Comparison of ENCODE assay signal across 7 mouse cellular contexts in the genomic region with DNA sequence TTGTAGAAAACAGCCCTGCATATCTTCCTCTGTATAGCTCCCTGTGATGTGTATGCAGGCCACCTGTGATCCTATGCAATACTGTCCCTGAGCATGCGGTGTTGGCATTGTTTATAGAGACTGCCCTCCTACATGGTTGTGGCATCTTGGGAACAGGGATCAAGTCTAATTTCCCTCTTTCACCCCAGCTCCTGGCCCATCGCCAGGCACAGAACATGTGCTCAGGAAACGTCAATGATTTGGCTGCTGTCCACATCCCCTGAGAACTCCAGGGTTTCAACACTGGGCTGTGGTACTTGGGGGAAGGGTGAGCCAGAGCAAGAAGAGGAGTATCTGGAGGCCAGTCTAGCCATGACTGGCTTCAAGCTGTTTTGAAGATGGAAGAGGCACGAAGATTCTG.
DNase-seq lines count a peak whose midpoint lies in the region; ATAC-seq lines count a peak whose summit lies in the region.

No protein-coding gene starts in this region.

- H3K4me3 ChIP-seq in brown adipose tissue, adult 24 weeks (ENCODE audit: insufficient read depth, low read depth, low read length), result no peak overlapping the region
- no peak overlapping the region for H3K4me3 ChIP-seq in hindbrain, embryonic 14.5 days (replicated peaks; ENCODE audit: low read length)

- H3K27ac ChIP-seq in brown adipose tissue, adult 24 weeks (replicated peaks; ENCODE audit: low read depth, low read length), result peak overlapping the region; percentile 92
- peak overlapping the region; percentile 75 for H3K27ac ChIP-seq in hindbrain, embryonic 14.5 days

- WGBS in hindbrain, embryonic 14.5 days, result 16% methylated on average over 4 of the region's 4 CpGs

- H3K9ac ChIP-seq in hindbrain, embryonic 14.5 days, result no peak overlapping the region

- H3K36me3 ChIP-seq in hindbrain, embryonic 14.5 days (replicated peaks; ENCODE audit: control insufficient read depth, insufficient read depth), result no peaks in the 10 kb centered on the region

- peak; percentile 63; the same call in 1 of the 2 replicates for ATAC-seq in hindbrain, embryonic 14.5 days (ENCODE audit: low FRiP score)
- ATAC-seq in activated CD4-positive, CD25-positive, alpha-beta regulatory T cell, adult 4 months, result no peak

- peak overlapping the region; percentile 72; the same call in 1 of the 2 replicates for H3K4me2 ChIP-seq in hindbrain, embryonic 14.5 days (replicated peaks)

- H3K27me3 ChIP-seq in hindbrain, embryonic 14.5 days (ENCODE audit: control insufficient read depth, insufficient read depth, low read length), result peaks cover 53% of the 10 kb centered on the region

- H3K4me1 ChIP-seq in brown adipose tissue, adult 24 weeks (ENCODE audit: control insufficient read depth, insufficient read depth, insufficient read length, low read length), result peaks cover 20% of the 10 kb centered on the region
- H3K4me1 ChIP-seq in hindbrain, embryonic 14.5 days (replicated peaks; ENCODE audit: control insufficient read depth, insufficient read depth, low read length), result peaks cover 24% of the 10 kb centered on the region

- peak; percentile 60 to 66 for DNase-seq in right cerebral cortex, postnatal 10 days (ENCODE audit: low spot score in 2 of 2)
- DNase-seq in right cerebral cortex, postnatal 36 days (ENCODE audit: low spot score in 2 of 2), result no peak
- DNase-seq in hindbrain, embryonic 14.5 days (ENCODE audit: low spot score), result peak; percentile 82
- peak; percentile 58 for DNase-seq in lung, postnatal 10 days
- no peak for DNase-seq in layer of hippocampus, adult 8-10 months (ENCODE audit: low spot score in 2 of 2)

- no peaks in the 10 kb centered on the region for H3K9me3 ChIP-seq in hindbrain, embryonic 14.5 days (ENCODE audit: control insufficient read depth, low read length)

Comparison
In these comparisons a context has a peak if more than half of its experiments do, and no peak if none do; other contexts are left out.
1. DNase-seq: peak in right cerebral cortex, postnatal 10 days (2 of 2), hindbrain, embryonic 14.5 days (single experiment) and lung, postnatal 10 days (single experiment); none in right cerebral cortex, postnatal 36 days (0 of 2) and layer of hippocampus, adult 8-10 months (0 of 2).